Mouse (Mus musculus) heart, postnatal 0 days (tissue): ENCODE measurements around the gene Agt.

Source experiments
- CTCF ChIP-seq: IDR thresholded peaks from 2 replicates; pipeline ENCODE4 v1.5.1; 2016; ENCODE audit warnings: antibody characterized with exemption, control low read depth, low read depth
- EP300 ChIP-seq: IDR thresholded peaks from 2 replicates; pipeline ENCODE4 v1.6.1; 2016; ENCODE audit warnings: antibody characterized with exemption, low read depth

GRCm38 (mm10) chr8:124548187-124548586, 21.3 kb downstream of the Agt start:
- TF ChIP-seq CTCF (no peak), EP300 (no peak)
